Mouse (Mus musculus) cerebellum, adult 18-20 months (tissue): ENCODE measurements around the gene Sult6b2.

ENCODE experiments used
- DNase-seq, 2 experiments: peaks; one replicate each; pipeline ENCODE4 v3.0.0; 2021

Sult6b2 gene

GRCm38 (mm10) chr6:142776935-142777334 lies 27.4 kb downstream of the Sult6b2 start:
- no peak for DNase-seq

GRCm38 (mm10) chr6:142773566-142773965 lies 30.7 kb downstream of the Sult6b2 start:
- no peak for DNase-seq

- DNase-seq: no peak
Measured at GRCm38 (mm10) chr6:142771643-142772042, 32.7 kb downstream of the Sult6b2 start.

GRCm38 (mm10) chr6:142769896-142770295 lies 34.4 kb downstream of the Sult6b2 start:
- peak in 1 of 2 experiments; percentile 21 for DNase-seq

GRCm38 (mm10) chr6:142767305-142767704 lies 37.0 kb downstream of the Sult6b2 start:
- no peak for DNase-seq

DNA sequence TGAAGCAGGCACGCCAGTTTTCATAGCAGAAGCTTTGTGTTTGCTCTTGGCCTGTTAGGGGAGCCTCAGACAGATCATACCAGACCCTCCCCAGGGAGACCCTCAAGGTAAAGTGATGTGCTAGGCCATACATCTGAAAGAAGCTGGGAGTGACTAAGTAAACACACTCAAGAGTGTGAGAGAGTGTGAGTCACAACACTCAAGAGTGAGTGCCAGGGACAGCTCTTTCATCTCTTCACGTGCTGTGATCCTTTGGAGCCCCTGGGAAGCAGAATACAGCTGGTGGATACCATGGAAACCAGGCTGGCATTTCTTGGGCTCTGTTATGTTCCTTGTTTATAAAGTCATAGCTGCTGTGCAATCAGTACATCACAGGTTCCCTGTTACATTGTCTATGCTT lies 39.4 kb downstream of the Sult6b2 start:
- no peak for DNase-seq

DNA sequence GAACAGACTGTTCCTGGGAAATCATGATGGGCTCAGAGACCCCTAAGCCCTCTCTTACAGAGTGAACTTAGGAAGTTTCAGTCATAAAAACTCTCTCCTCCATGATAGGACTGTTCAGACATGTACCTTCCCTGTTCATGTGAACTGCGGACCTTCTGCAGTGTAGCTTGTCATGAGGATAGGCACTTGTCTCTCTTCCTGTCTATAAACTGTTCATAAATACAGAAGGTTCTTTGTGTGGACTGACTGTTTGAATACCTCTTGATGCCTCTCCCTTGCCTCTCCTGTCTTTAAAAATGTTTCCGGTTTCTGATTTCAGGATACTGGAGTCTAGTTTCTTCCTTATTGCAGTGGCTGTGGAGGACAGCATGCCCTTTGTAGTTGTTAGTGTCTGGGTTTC lies 44.7 kb downstream of the Sult6b2 start:
- no peak for DNase-seq

GRCm38 (mm10) chr6:142758562-142758961 lies 45.7 kb downstream of the Sult6b2 start:
- no peak for DNase-seq

DNA sequence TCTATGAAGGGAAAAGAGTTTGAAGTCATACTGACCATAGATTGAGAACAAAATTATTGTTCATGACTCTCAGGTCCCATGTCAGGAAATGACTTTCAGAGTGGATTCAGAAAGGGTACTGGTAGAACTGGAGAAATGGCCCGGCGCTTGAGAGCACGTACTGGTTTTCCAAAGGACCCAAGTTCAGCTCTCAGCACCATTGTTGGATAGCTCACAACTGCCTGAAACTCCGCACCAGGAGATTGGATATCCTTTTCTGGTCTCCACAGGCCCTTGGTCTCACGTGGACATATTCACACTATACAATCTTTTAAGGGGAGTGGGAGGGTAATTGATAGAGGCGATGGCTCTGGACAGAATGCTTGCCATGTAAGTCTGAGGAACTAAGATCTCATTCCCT lies 46.3 kb downstream of the Sult6b2 start:
- no peak for DNase-seq

- no peak for DNase-seq
Measured at GRCm38 (mm10) chr6:142757334-142757965, 46.9 kb downstream of the Sult6b2 start.

DNA sequence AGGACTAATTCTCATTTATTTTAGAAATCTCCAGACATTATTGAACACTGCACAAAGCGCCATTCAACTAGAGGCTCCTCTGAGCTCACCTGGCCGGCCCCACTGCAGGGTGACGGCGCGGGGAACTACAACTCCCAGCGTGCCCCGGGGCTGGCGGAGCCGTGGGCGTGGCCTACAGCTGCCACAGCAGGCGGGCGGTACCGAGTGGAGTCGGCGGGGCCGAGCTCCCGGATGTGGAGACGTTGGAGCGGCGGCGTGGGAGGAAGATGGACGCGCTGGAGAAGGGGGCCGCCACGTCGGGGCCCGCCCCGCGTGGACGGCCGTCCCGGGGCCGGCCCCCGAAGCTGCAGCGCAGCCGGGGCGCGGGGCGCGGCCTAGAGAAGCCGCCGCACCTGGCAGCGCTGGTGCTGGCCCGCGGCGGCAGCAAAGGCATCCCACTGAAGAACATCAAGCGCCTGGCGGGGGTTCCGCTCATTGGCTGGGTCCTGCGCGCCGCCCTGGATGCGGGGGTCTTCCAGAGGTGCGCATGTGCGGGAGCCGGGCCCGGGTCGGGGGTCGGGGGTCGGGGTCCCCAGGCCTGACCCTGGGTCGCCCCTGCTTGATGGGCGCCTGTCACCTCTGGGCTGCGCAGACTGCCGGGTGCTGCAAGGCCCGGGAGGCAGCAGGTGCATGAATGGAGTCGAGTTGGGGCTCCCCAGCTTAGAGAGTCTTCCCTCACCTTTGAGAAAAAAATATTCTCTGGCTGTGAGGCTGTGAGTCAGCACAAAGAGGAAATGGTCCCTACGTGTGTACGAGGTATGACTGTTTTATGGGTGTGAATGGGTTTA lies 47.6 kb downstream of the Sult6b2 start, which contains the start of gene Cmas:
Gene Cmas, plus strand, starts transcription at position 180 of the 827 bp plus-strand sequence.
- peak; percentile 91 to 94 for DNase-seq

- no peak for DNase-seq
Measured at GRCm38 (mm10) chr6:142752331-142753246, 51.7 kb downstream of the Sult6b2 start.

DNA sequence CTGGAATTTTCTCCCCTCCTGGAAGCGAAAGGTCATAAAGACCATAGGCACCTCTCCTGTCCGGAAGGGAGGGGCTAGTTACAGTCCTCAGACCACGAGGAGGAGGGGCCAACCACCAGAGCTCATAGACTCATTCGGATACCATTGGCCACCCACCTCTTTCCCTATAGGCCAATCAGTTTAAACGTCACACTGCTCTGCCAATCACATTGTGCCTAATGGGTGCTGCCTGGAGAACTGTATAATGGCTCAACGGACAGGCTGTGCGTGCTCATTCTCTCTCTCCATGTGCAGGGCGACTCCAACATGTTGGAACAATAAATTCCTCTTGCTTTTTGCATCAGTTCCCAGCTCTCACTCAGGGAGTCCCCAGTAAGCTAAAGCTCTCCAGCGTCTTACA lies 52.9 kb downstream of the Sult6b2 start:
- peak in 1 of 2 experiments; percentile 25 for DNase-seq

- DNase-seq: no peak
Measured at GRCm38 (mm10) chr6:142748057-142748708, 56.1 kb downstream of the Sult6b2 start.

- DNase-seq: no peak
Measured at GRCm38 (mm10) chr6:142747165-142747564, 57.1 kb downstream of the Sult6b2 start.

- no peak for DNase-seq
Measured at GRCm38 (mm10) chr6:142746765-142747164, 57.5 kb downstream of the Sult6b2 start.

- DNase-seq: no peak
Measured at GRCm38 (mm10) chr6:142745484-142745883, 58.8 kb downstream of the Sult6b2 start.

DNA sequence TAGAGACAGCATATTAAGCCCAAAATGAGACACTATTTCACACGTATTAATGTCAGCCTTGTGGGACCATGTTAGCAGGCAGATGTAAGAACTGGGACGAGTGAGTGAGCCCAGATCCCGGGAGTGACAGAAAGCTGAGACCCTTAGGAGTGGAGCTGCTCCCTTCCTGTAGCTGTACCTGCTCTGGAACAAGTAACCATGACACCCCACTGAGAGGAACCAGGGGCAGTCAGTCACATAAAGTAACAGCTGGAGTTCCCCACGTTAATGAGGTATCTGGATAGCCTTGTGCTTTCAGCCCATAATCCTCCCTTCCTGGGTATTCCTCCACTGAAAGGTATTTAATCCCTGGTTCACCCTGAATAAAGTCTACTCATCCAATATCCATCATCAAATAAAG lies 61.1 kb downstream of the Sult6b2 start:
- DNase-seq: no peak

DNA sequence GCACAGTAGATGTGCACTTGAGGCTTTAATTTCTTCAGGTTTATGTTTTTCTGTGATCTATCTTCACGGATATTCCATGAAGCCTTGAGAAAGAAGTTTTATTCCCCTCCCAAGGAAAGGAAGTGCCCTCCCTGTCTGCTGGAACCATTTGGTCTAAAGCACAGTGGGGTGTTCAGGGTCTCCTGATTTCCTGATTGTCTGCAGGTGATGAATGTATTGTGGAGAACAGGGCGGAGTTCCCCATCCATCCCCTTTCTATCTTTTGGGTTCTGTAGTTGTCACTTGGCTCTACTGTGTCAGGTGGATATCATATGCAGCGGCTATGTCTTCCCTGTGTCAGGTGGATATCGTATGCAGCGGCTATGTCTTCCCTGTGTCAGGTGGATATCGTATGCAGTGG lies 62.5 kb downstream of the Sult6b2 start:
- no peak for DNase-seq

- no peak for DNase-seq
Measured at GRCm38 (mm10) chr6:142738637-142739036, 65.7 kb downstream of the Sult6b2 start.

GRCm38 (mm10) chr6:142738225-142738624 lies 66.1 kb downstream of the Sult6b2 start:
- no peak for DNase-seq

- peak in 1 of 2 experiments; percentile 26 for DNase-seq
Measured at GRCm38 (mm10) chr6:142735302-142736005, 68.8 kb downstream of the Sult6b2 start.
